Mouse (Mus musculus) lung, postnatal 4 days (tissue): ENCODE data around the gene Zc3h18.

ENCODE experiments used
- DNase-seq, 2 experiments: peaks; one replicate each; pipeline ENCODE4 v3.0.0; 2021

Zc3h18 gene

DNA sequence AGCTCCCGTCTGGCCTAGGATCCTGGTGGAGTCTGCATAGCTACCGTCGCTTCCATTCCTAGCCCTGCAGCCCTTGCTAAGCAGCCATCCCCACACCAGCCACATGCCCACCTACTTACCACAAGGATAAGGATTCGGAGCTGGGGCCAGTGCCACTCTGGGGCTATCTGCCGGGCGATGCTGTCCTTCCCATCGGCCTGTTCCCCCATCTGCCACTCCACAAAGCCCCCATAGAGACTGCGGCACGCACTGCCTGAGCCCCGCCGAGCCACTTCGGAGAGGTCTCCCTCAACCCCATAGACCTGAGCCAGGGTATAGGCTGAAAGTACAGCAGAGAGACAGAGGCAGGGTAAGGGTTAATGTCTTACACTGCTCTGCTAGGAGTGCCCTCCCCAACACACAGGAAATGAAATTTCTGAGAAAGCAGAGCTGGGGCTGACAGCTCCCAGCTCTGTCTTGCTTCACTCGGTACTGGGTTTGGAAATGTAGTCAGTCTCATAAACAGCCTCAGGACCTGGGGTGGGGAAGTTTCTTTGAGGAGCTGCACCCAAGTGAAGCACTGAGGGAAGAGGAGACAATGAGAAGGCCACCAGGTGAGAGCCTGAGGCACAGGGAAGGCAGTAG lies 61.4 kb downstream of the Zc3h18 start:
- DNase-seq: peak in 1 of 2 experiments; percentile 52

- no peak for DNase-seq
These were observed 62.9 kb downstream of the Zc3h18 start for GRCm38 (mm10) chr8:122439336-122439735.

DNA sequence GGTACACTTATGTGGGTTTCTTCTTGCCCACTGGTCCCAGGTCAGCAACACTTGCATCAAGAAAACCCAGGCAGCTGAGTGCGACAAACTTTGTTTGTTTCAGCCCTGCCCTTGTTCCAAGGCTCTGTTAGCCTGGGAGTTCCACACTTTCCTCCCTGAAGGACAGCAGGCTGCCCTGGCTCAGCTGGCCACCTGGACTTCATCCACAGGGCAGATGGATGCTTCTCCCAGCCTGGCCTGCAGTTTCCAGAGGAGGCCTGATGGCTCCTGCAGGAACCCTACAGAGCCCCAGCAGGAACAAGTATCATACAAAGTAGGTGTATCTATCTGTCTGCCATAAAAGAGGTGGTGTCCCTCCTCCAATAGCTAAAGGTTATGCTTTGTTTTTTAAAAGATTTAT lies 64.9 kb downstream of the Zc3h18 start:
- no peak for DNase-seq

DNA sequence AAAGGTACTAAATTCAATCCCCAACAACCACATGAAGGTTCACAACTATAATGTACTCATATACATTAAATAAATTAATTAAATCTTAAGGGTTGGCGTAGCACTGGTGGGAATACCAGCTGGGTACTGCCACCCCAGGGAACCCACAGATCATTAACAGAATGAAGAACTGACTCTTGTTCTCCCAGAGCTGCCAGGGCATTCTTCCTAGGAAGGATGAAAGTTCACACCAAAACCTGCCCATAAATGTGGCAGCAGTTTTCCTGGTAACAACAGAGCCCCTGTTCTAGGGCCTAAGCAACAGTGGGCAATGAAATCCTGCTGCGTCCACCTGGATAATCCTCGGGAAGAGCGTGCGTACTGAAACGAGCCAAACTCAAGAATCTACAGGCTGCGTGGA lies 65.9 kb downstream of the Zc3h18 start:
- no peak for DNase-seq

- DNase-seq: no peak
These were observed 66.4 kb downstream of the Zc3h18 start for GRCm38 (mm10) chr8:122442781-122443180.

- DNase-seq: peak; percentile 99 to 100
These were observed 67.0 kb downstream of the Zc3h18 start, which contains the start of gene Mvd for GRCm38 (mm10) chr8:122443262-122444006. Gene Mvd, minus strand, starts transcription at chr8:122443422.

DNA sequence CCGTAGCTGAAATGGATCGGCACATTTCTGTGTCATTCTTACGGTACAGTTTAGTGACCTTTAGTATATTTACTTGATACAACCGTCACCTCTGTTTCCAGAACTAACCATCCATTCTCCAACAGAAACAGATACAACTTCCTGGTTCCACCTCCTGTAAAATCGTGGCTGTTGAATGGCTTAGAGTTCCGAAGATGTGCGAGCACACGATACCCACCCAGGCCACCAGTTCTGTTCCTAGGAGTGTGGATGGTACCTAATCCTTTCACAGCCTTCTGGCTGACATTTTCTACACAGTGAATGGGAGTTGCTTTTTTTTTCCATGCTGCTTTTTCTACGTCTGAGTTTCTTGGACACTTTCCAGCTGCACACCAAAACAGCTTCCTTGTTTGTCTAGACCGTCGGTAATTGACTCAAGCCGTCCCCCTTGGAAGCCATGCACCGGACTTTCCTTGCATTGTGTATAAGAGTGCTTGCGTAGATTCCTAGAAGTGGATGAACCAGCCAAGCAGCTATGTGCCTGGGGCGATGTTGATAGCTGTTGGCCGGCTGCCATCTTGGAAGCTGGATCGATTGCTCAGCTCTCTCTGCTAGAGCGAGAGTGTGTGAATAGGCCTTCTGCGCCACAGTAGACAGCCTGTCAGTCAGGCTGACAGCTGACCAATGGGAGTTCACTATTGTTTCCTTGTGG lies 67.8 kb downstream of the Zc3h18 start:
- peak; percentile 94 to 96 for DNase-seq

GRCm38 (mm10) chr8:122445203-122445602 lies 68.8 kb downstream of the Zc3h18 start:
- DNase-seq: no peak

GRCm38 (mm10) chr8:122451161-122451703 lies 74.8 kb downstream of the Zc3h18 start:
- DNase-seq: no peak

DNA sequence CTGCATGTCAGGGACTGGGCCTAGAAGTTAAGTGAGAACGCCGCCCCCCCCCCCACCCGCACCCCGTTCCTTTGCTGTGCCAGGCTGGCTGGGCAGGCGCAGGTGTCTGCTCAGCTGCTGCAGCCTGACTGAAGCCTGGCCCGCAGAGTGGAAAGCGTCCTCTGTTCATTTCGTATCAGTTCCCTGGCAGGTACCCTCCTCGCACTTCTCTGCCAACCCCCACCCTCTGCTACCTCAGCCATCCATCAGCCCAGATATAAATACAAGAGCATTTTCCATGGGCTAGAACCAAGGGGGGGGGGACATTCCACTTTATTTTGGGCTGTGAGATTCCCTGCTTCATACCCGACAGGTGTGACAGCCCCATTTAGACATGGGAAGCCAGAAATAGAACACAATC lies 75.7 kb downstream of the Zc3h18 start:
- no peak for DNase-seq

- DNase-seq: no peak
These were observed 78.0 kb downstream of the Zc3h18 start for GRCm38 (mm10) chr8:122454409-122454808.

GRCm38 (mm10) chr8:122457171-122457570 lies 80.8 kb downstream of the Zc3h18 start:
- DNase-seq: no peak

- no peak for DNase-seq
These were observed 83.0 kb downstream of the Zc3h18 start for GRCm38 (mm10) chr8:122459218-122459900.

DNA sequence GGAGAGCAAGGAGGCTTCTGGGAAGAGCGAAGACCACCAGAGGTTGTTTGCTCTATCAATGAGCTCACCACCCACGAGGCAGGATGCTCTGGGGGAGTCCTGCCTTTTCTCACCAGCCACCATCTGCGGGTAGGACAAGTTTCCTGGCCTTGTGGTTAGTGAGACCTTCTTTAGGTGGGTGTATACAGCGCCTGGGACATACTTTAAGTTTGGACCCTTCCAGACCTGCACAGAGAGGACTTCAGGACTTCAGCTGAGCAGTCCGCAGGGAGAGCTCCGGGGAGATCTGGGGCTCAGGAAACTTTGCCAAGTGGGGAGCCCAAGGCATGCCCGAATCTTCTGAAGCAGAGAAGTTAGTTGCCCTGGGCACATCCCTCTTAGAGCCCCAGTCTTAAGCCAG lies 83.6 kb downstream of the Zc3h18 start:
- no peak for DNase-seq

DNA sequence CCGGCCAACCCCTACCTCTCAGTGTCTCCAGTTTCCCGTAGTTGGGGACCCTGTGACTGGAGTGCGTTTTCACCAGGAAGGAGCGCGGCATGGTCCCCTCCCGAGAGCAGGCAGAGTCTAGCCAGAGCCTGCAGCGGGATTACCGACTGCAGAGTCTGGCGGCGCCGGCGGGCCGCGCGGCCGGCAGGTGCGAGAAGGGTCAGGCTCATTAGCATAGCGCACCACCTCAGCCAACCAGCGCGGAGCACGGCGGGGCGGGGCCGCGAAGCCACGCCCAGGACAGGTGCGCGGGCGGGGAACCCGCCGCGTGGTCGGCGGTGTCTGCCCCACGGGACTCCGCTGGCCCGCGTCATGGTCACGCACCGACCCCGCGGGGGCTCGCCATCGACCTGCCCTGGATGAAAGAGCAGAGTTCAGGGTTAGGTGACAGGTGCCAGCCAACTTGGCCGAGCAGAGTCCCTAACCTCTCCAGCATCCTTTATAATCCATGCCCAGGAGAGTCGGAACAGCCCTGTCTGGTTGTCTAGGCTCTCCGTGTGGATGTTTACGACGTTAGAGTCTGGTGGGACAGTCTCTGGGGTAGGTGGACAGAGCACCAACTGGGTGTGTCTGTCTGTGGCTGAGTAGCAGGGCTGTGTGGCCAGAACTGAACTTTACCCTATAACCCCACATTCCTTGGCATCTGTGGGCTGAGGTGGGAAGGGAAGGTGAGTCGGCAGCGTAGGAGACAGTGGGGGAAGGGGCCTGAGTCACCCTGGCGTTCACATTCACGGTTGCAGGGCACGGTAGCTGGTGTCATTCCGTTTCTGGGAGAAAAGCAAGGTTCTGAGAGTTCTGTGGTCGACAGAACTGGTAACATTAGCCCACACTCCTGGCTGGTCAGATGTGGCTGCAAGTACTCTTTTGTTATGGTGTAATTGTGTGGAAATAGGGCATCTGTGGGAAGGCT lies 84.4 kb downstream of the Zc3h18 start, which contains the start of gene Snai3:
Gene Snai3, minus strand, starts transcription at position 210 of the 949 bp plus-strand sequence.
- peak; percentile 79 to 84 for DNase-seq

GRCm38 (mm10) chr8:122461473-122462148 lies 85.2 kb downstream of the Zc3h18 start:
- no peak for DNase-seq

- DNase-seq: no peak
These were observed 86.1 kb downstream of the Zc3h18 start for GRCm38 (mm10) chr8:122462510-122462909.

DNA sequence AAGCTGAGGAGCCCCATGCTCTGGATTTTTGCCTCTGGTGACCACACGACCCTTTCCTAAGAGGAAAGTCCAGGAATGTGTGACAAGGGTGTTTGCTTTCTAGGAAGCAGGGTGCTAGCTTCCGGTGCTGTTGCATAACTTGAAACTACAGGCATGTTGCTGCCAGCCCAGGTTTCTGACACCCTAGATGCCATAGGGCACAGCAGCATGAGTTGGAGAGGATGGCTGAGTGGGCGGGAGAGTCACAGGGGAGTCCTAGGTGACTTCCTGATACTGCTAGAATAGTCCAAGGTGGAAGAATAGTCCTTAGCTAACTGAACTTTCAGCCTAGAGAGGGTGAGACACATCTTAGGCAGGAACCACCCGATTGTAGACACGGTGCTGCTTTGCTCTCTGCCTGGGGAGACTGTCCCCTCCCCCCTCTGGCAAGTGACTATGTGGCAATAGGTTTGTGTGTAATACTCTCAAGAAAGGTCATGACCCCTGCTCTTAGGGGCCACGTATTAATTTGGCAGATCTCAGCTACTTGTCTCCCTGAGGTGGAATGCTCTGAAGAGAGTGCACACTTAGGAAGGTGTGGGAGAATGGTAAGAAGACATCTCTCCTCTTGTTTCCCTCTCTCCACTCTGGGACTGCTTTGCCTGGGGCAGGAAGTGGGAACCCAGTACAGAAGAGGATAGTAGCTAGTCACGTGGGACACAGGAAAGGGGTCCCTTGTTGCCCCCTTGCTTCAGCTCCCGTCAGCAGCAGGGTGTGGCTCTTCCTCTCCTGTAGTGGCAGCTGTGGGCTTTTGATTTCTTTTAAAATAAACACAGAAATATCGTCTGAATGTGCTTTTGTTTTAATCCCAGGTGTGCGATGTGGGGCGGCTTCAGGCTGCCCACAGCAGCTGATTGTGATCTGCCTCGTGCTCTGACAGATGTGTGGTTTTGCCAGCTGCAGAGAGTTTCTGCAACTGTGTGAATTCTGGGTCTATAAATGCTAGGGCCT lies 87.5 kb downstream of the Zc3h18 start:
- peak; percentile 61 to 63 for DNase-seq

DNA sequence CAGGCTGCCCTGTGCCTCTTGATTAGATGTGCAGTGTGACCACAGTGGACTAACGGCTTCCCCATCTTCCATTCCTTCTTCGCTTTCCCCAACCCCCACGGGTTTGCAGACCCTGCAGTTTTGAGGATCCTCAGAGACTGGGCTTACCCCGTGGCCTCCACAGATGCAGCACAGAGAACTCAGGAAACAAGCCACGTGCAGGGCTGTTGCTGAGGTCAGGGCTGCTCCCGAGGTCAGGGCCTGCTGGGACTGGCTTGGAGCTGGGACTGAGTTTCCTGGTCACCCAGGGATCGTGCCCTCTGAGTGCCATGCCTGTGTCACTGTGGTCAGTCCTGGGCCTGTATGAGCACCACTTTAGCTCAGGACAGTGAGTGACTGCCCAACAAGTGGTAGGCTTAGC lies 88.6 kb downstream of the Zc3h18 start:
- DNase-seq: no peak
